Mouse (Mus musculus) heart, adult 10 weeks (tissue): ENCODE measurements around the gene Gm732. TPM values are rescaled to one million over a fixed set of nuclear protein-coding genes. Genes with fewer than 3 reads are reported as not detected.

Experiments used
- polyA plus RNA-seq: library from polyadenylated mRNA; stranded (reverse); fragments of 350-450 nt; fragmentation: Illumina TruSeq; extraction: RNeasy Lipid Tissue Mini Kit (QIAGEN cat#74804); gene quantifications from one replicate; pipeline ENCODE4 v1.2.3, GENCODE M21; 2014; ENCODE audit warnings: low read depth, low replicate concordance

The Gm732 gene
- not detected for polyA plus RNA-seq

GRCm38 (mm10) chrX:107948365-107948764, at the start of gene Gm732:
Gene Gm732, minus strand, starts transcription at chrX:107948465.

Other genes with a start within 250 kb of the Gm732 start
- gene Tent5d, start 155.9 kb downstream of the Gm732 start, polyA plus RNA-seq: not detected
- 7.2 TPM for gene 2610002M06Rik, start 132.1 kb downstream of the Gm732 start, polyA plus RNA-seq